Mouse (Mus musculus) G1E (cell line): ENCODE results near the gene Mpdu1.

Experiments used
- CTCF ChIP-seq: IDR thresholded peaks from 2 replicates; pipeline ENCODE4 v1.5.1; 2012; ENCODE audit warnings: low read depth, low read length, inconsistent platforms, mixed read lengths
- GATA1 ChIP-seq: IDR thresholded peaks from 2 replicates; pipeline ENCODE4 v1.6.1; 2012; ENCODE audit warnings: borderline replicate concordance, low read length, inconsistent platforms, mixed read lengths

DNA sequence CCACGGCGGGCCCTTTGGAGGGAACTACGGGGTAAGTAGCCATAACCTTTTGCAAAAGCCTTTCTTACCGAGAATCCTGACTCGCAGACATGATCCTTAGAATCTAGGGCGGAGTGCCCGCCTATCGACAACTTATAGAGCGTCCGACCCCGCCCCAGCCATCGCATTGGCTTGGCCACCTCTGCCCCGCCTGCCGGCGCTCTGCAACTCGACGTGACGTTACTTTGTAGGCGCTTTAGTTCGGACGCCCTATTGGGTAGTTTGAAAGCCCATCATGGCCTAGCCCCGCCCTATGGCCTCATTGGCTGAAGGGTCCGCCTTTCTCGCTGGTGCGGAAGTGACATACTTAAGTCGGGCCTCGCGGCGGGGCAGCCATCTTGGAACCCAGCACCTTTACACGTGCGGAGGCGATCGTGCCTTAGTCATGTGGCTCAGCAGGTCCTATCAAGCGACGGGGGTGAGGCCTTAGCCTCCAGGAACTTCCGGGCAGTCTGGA is 9.8 kb upstream of the Mpdu1 start, which contains the start of gene Eif4a1:
- TF ChIP-seq GATA1 (no peak), CTCF (no peak)
